Mouse (Mus musculus) heart, postnatal 0 days (tissue): ENCODE measurements around the gene Tgds.

Experiments
- CTCF ChIP-seq: IDR thresholded peaks from 2 replicates; pipeline ENCODE4 v1.5.1; 2016; ENCODE audit warnings: antibody characterized with exemption, control low read depth, low read depth
- EP300 ChIP-seq: IDR thresholded peaks from 2 replicates; pipeline ENCODE4 v1.6.1; 2016; ENCODE audit warnings: antibody characterized with exemption, low read depth

- TF ChIP-seq EP300 (no peak), CTCF (no peak)
Measured at GRCm38 (mm10) chr14:118148554-118148953, 16.0 kb upstream of the Tgds start.
